Mouse (Mus musculus) cerebellum, postnatal 25 days (tissue): ENCODE measurements at regions not wholly inside any gene's neighbourhood (a gene's known extent, or its start where the extent isn't known, plus 50 kb on each side); places are given as distances from the start of the nearest gene placed in this dataset.

Experiments used
- DNase-seq, 2 experiments: peaks; one replicate each; pipeline ENCODE4 v3.0.0; 2021; ENCODE audit warnings: mixed read lengths in 2 of 2

GRCm38 (mm10) chr17:64499281-64499997 lies 101.1 kb upstream of the Man2a1 start:
- DNase-seq, result peak; percentile 45 to 65

- no peak for DNase-seq
Observed at GRCm38 (mm10) chr17:64502376-64502775, 98.2 kb upstream of the Man2a1 start.

GRCm38 (mm10) chr17:64505956-64506355 lies 94.6 kb upstream of the Man2a1 start:
- no peak for DNase-seq

GRCm38 (mm10) chr17:64511139-64511779 lies 89.3 kb upstream of the Man2a1 start:
- no peak for DNase-seq

- no peak for DNase-seq
Observed at GRCm38 (mm10) chr17:64522213-64522612, 78.3 kb upstream of the Man2a1 start.

- no peak for DNase-seq
Observed at GRCm38 (mm10) chr17:64523899-64524298, 76.6 kb upstream of the Man2a1 start.

GRCm38 (mm10) chr17:64527817-64528216 lies 72.7 kb upstream of the Man2a1 start:
- DNase-seq, result no peak

- no peak for DNase-seq
Observed at GRCm38 (mm10) chr17:64528476-64528875, 72.1 kb upstream of the Man2a1 start.

GRCm38 (mm10) chr17:64529296-64529994 lies 71.1 kb upstream of the Man2a1 start:
- no peak for DNase-seq

GRCm38 (mm10) chr17:64531150-64531549 lies 69.4 kb upstream of the Man2a1 start:
- no peak for DNase-seq

- no peak for DNase-seq
Observed at GRCm38 (mm10) chr17:64534323-64534722, 66.2 kb upstream of the Man2a1 start.

- no peak for DNase-seq
Observed at GRCm38 (mm10) chr17:64538520-64538953, 62.0 kb upstream of the Man2a1 start.

GRCm38 (mm10) chr17:64540411-64540810 lies 60.1 kb upstream of the Man2a1 start:
- no peak for DNase-seq

GRCm38 (mm10) chr17:64548536-64548935 lies 52.0 kb upstream of the Man2a1 start:
- peak; percentile 23 to 45 for DNase-seq

GRCm38 (mm10) chr17:64550034-64550433 lies 50.5 kb upstream of the Man2a1 start:
- no peak for DNase-seq
